Mouse (Mus musculus): ENCODE results near the gene A630089N07Rik.

- no peak for TF ChIP-seq CTCF (IDR thresholded peaks at IDR 0.05; ENCODE audit: extremely low read depth, insufficient read depth, insufficient read length, insufficient replicate concordance)
- TF ChIP-seq POLR2A (IDR thresholded peaks at IDR 0.05; ENCODE audit: low read depth, low read length): no peak
Observed at GRCm38 (mm10) chr16:97963956-97964540, 118.2 kb downstream of the A630089N07Rik start.

All from spleen, adult 2 months (tissue).